Mouse (Mus musculus): ENCODE measurements around the gene Dhx34. TPM values are rescaled to one million over a fixed set of nuclear protein-coding genes. Genes with fewer than 3 reads are reported as not detected.

Dhx34 gene
- polyA plus RNA-seq, 1 experiment from 2014 or later = 18.2 TPM

- 67% methylated on average over 8 of the region's 8 CpGs for WGBS
These were observed 65.6 kb downstream of the Dhx34 start for GRCm38 (mm10) chr7:16156105-16156714.

GRCm38 (mm10) chr7:16155132-16155872 lies 66.5 kb downstream of the Dhx34 start:
- ATAC-seq (replicated peaks; ENCODE audit: low FRiP score) = no peak
- no peak overlapping the region for H3K4me2 ChIP-seq
- no peak overlapping the region for H3K27ac ChIP-seq
- H3K36me3 ChIP-seq = no peaks in the 10 kb centered on the region
- WGBS = 63% methylated on average over 9 of the region's 9 CpGs
- H3K4me1 ChIP-seq = peaks cover 8% of the 10 kb centered on the region; the same call in 1 of the 2 replicates
- no peak overlapping the region for H3K9ac ChIP-seq
- no peak overlapping the region for H3K4me3 ChIP-seq (replicated peaks)
- H3K27me3 ChIP-seq = peaks cover 24% of the 10 kb centered on the region
- no peaks in the 10 kb centered on the region for H3K9me3 ChIP-seq (replicated peaks)

More at GRCm38 (mm10) chr7:16156105-16156714, 65.6 kb downstream of the Dhx34 start:
- H3K4me1 ChIP-seq = peaks cover 8% of the 10 kb centered on the region; the same call in 1 of the 2 replicates
- no peak overlapping the region for H3K4me3 ChIP-seq (replicated peaks)
- H3K4me2 ChIP-seq = no peak overlapping the region
- H3K27me3 ChIP-seq = peaks cover 28% of the 10 kb centered on the region
- H3K36me3 ChIP-seq = no peaks in the 10 kb centered on the region
- no peak for ATAC-seq (replicated peaks; ENCODE audit: low FRiP score)
- H3K9me3 ChIP-seq (replicated peaks) = no peaks in the 10 kb centered on the region
- H3K27ac ChIP-seq = peak overlapping the region; percentile 18; the same call in 1 of the 2 replicates
- no peak overlapping the region for H3K9ac ChIP-seq

GRCm38 (mm10) chr7:16153522-16153921 lies 68.3 kb downstream of the Dhx34 start:
- H3K9me3 ChIP-seq (replicated peaks) = no peaks in the 10 kb centered on the region
- no peaks in the 10 kb centered on the region for H3K36me3 ChIP-seq
- peak; percentile 87 for ATAC-seq (replicated peaks; ENCODE audit: low FRiP score)
- WGBS = 17% methylated on average over 10 of the region's 10 CpGs
- H3K4me1 ChIP-seq = peaks cover under 1% of the 10 kb centered on the region; the same call in 1 of the 2 replicates
- no peak overlapping the region for H3K9ac ChIP-seq
- no peak overlapping the region for H3K27ac ChIP-seq
- H3K27me3 ChIP-seq = peaks cover 6% of the 10 kb centered on the region
- H3K4me2 ChIP-seq = no peak overlapping the region
- no peak overlapping the region for H3K4me3 ChIP-seq (replicated peaks)

GRCm38 (mm10) chr7:16150191-16151145 lies 71.4 kb downstream of the Dhx34 start:
- WGBS = 73% methylated on average over 9 of the region's 9 CpGs
- Histone ChIP-seq H3K9ac (no peak overlapping the region), H3K9me3 (replicated peaks) (no peaks in the 10 kb centered on the region), H3K27ac (no peak overlapping the region), H3K4me1 (no peaks in the 10 kb centered on the region), H3K36me3 (no peaks in the 10 kb centered on the region), H3K4me3 (replicated peaks) (no peak overlapping the region), H3K4me2 (no peak overlapping the region), H3K27me3 (peaks cover 7% of the 10 kb centered on the region)
- no peak for ATAC-seq (replicated peaks; ENCODE audit: low FRiP score)

- H3K4me2 ChIP-seq = no peak overlapping the region
- no peak for ATAC-seq (replicated peaks; ENCODE audit: low FRiP score)
- no peak overlapping the region for H3K4me3 ChIP-seq (replicated peaks)
- H3K27ac ChIP-seq = no peak overlapping the region
- no peaks in the 10 kb centered on the region for H3K9me3 ChIP-seq (replicated peaks)
- H3K4me1 ChIP-seq = no peaks in the 10 kb centered on the region
- WGBS = 55% methylated on average over 5 of the region's 5 CpGs
- peaks cover 7% of the 10 kb centered on the region for H3K27me3 ChIP-seq
- no peaks in the 10 kb centered on the region for H3K36me3 ChIP-seq
- H3K9ac ChIP-seq = no peak overlapping the region
These were observed 72.6 kb downstream of the Dhx34 start for GRCm38 (mm10) chr7:16149241-16149640.

GRCm38 (mm10) chr7:16147643-16148042 lies 74.2 kb downstream of the Dhx34 start:
- H3K9ac ChIP-seq = no peak overlapping the region
- 12% methylated on average over 15 of the region's 15 CpGs for WGBS
- no peak overlapping the region for H3K27ac ChIP-seq
- H3K36me3 ChIP-seq = no peaks in the 10 kb centered on the region
- no peak overlapping the region for H3K4me2 ChIP-seq
- no peak for ATAC-seq (replicated peaks; ENCODE audit: low FRiP score)
- no peaks in the 10 kb centered on the region for H3K9me3 ChIP-seq (replicated peaks)
- H3K27me3 ChIP-seq = peaks cover 7% of the 10 kb centered on the region
- no peak overlapping the region for H3K4me3 ChIP-seq (replicated peaks)
- H3K4me1 ChIP-seq = no peaks in the 10 kb centered on the region

Other genes starting within 250 kb of the Dhx34 start
- gene Bicra, start 174.1 kb downstream of the Dhx34 start, polyA plus RNA-seq (2015; fragmentation: Nextera tagmentation; extraction: Ambion mirVana) = 7.5 and 8.1 TPM in 2 replicates
- 0.13 TPM in 1 of 2 replicates, not detected in the other for gene Zfp541, start 160.2 kb downstream of the Dhx34 start, polyA plus RNA-seq (2015; fragmentation: Nextera tagmentation; extraction: Ambion mirVana)
- gene Napa, start 123.6 kb downstream of the Dhx34 start, polyA plus RNA-seq (2015; fragmentation: Nextera tagmentation; extraction: Ambion mirVana) = 178 and 203 TPM in 2 replicates
- gene Kptn, start 102.1 kb downstream of the Dhx34 start, polyA plus RNA-seq (2015; fragmentation: Nextera tagmentation; extraction: Ambion mirVana) = 30.0 and 37.5 TPM in 2 replicates
- 0.09 and 0.19 TPM in 2 replicates for gene Slc8a2, start 92.2 kb downstream of the Dhx34 start, polyA plus RNA-seq (2015; fragmentation: Nextera tagmentation; extraction: Ambion mirVana)
- 22.5 and 28.9 TPM in 2 replicates for gene Meis3, start 46.9 kb downstream of the Dhx34 start, polyA plus RNA-seq (2015; fragmentation: Nextera tagmentation; extraction: Ambion mirVana)
- gene C5ar2, start 22.1 kb upstream of the Dhx34 start, polyA plus RNA-seq (2015; fragmentation: Nextera tagmentation; extraction: Ambion mirVana) = 0.04 and 0.08 TPM in 2 replicates
- 2.5 and 3.7 TPM in 2 replicates for gene C5ar1, start 37.5 kb upstream of the Dhx34 start, polyA plus RNA-seq (2015; fragmentation: Nextera tagmentation; extraction: Ambion mirVana)
- gene Inafm1, start 51.6 kb upstream of the Dhx34 start, polyA plus RNA-seq (2015; fragmentation: Nextera tagmentation; extraction: Ambion mirVana) = 16.4 and 19.5 TPM in 2 replicates
- gene Ccdc9, start 64.8 kb upstream of the Dhx34 start, polyA plus RNA-seq (2015; fragmentation: Nextera tagmentation; extraction: Ambion mirVana) = 28.9 and 33.0 TPM in 2 replicates
- 12.3 and 12.4 TPM in 2 replicates for gene Bbc3, start 86.4 kb upstream of the Dhx34 start, polyA plus RNA-seq (2015; fragmentation: Nextera tagmentation; extraction: Ambion mirVana)
- 327 and 334 TPM in 2 replicates for gene Sae1, start 165.8 kb upstream of the Dhx34 start, polyA plus RNA-seq (2015; fragmentation: Nextera tagmentation; extraction: Ambion mirVana)
- 15.5 and 17.1 TPM in 2 replicates for gene Zc3h4, start 178.9 kb upstream of the Dhx34 start, polyA plus RNA-seq (2015; fragmentation: Nextera tagmentation; extraction: Ambion mirVana)
- 51.0 and 55.9 TPM in 2 replicates for gene Tmem160, start 230.7 kb upstream of the Dhx34 start, polyA plus RNA-seq (2015; fragmentation: Nextera tagmentation; extraction: Ambion mirVana)

All from kidney, embryonic 15.5 days (tissue).